Mouse (Mus musculus): ENCODE data around the gene Wdr6. TPM values are rescaled to one million over a fixed set of nuclear protein-coding genes. Genes with fewer than 3 reads are reported as not detected.

Wdr6 gene
- total and polyA plus RNA-seq, 3 experiments: 9.1 to 16.3 (median 14.3) TPM

- no peak for TF ChIP-seq USF2 (conservative IDR thresholded peaks at IDR 0.05; ENCODE audit: low read depth, low read length)
- peak; percentile 59 for TF ChIP-seq ELF1 (IDR thresholded peaks at IDR 0.05; ENCODE audit: low read depth, low read length)
- no peak for TF ChIP-seq E2F4 (IDR thresholded peaks at IDR 0.05; ENCODE audit: insufficient replicate concordance, low read depth, low read length)
- peak; percentile 43; the same call in 1 of the 2 replicates for TF ChIP-seq CHD2 (IDR thresholded peaks at IDR 0.05; ENCODE audit: low read length)
- no peak for TF ChIP-seq BHLHE40 (IDR thresholded peaks at IDR 0.05; ENCODE audit: low read depth, low read length)
- peak; percentile 64 for TF ChIP-seq IRF4 (IDR thresholded peaks at IDR 0.05; ENCODE audit: low read depth, low read length)
- peak; percentile 72 for TF ChIP-seq MYC (IDR thresholded peaks at IDR 0.05; ENCODE audit: low read depth, low read length)
- TF ChIP-seq POLR2AphosphoS2 (IDR thresholded peaks at IDR 0.05; ENCODE audit: low read depth, low read length): peak; percentile 87; the same call in 1 of the 2 replicates
- peak; percentile 85 for TF ChIP-seq GABPA (IDR thresholded peaks at IDR 0.05; ENCODE audit: insufficient replicate concordance, low read depth, low read length)
- TF ChIP-seq ZNF384 (IDR thresholded peaks at IDR 0.05; ENCODE audit: low read depth, low read length): no peak
- peak; percentile 45 to 82; a peak in 3 of 4 replicates for TF ChIP-seq CTCF (conservative IDR thresholded peaks at IDR 0.05 in 1 of 2, IDR thresholded peaks at IDR 0.05 in 1 of 2; ENCODE audit: low read depth in 2 of 2, low read length in 2 of 2)
Measured at GRCm38 (mm10) chr9:108566815-108567776, 11.4 kb downstream of the Wdr6 start, which contains the start of gene Ndufaf3 (continued).

- H3K27ac ChIP-seq (ENCODE audit: insufficient read depth, low read depth): peak overlapping the region; percentile 91
- peaks cover 15% of the 10 kb centered on the region for H3K79me2 ChIP-seq (replicated peaks; ENCODE audit: control insufficient read depth, extremely low read depth, insufficient read depth, poor library complexity, severe bottlenecking)
- dilution Hi-C loops (cut with MboI; ENCODE audit: extremely low pct_ligation_motif_present, extremely low pct_unique_long_range_greater_than_20kb, low sequenced_read_pairs): no loop called here
- peak; percentile 84 for TF ChIP-seq POLR2AphosphoS2 (IDR thresholded peaks at IDR 0.05; ENCODE audit: low read depth, low read length)
- TF ChIP-seq USF2 (conservative IDR thresholded peaks at IDR 0.05; ENCODE audit: low read depth, low read length): no peak
- peak; percentile 16; the same call in 1 of the 2 replicates for TF ChIP-seq POLR2A (IDR thresholded peaks at IDR 0.05; ENCODE audit: low read depth, low read length)
- no peak for TF ChIP-seq GABPA (IDR thresholded peaks at IDR 0.05; ENCODE audit: insufficient replicate concordance, low read depth, low read length)
- TF ChIP-seq BHLHE40 (IDR thresholded peaks at IDR 0.05; ENCODE audit: low read depth, low read length): 0 out of 2 replicates have a peak, but pooled peaks have one; percentile 43
- peak; percentile 46 for TF ChIP-seq ZMIZ1 (IDR thresholded peaks at IDR 0.05; ENCODE audit: low read depth, low read length)
- no peak for TF ChIP-seq SMC3 (IDR thresholded peaks at IDR 0.05; ENCODE audit: low read depth, low read length)
- H3K9ac ChIP-seq (ENCODE audit: insufficient read depth, low read depth): peak overlapping the region; percentile 87
- no peak for DNase-seq (ENCODE audit: extremely low read depth)
- peaks cover 43 to 54% of the 10 kb centered on the region in 2 experiments for H3K36me3 ChIP-seq (replicated peaks in 1 of 2; ENCODE audit: control insufficient read depth in 1 of 2, insufficient read depth in 1 of 2, low read length in 1 of 2)
- H3K9me3 ChIP-seq (replicated peaks; ENCODE audit: low read length): no peaks in the 10 kb centered on the region
- in situ Hi-C loops (cut with MboI; ENCODE audit: low pct_ligation_motif_present, low pct_unique_long_range_greater_than_20kb, low sequenced_read_pairs): no loop called here
- H3K4me2 ChIP-seq (ENCODE audit: insufficient read depth, low read depth, poor library complexity, severe bottlenecking): peak overlapping the region; percentile 72
- peaks cover 17 to 53% of the 10 kb centered on the region in 2 experiments for H3K4me1 ChIP-seq (ENCODE audit: control insufficient read depth in 1 of 2, insufficient read depth in 2 of 2)
- peak overlapping the region; percentile 73 to 90 (median 89) for H3K4me3 ChIP-seq (replicated peaks in 1 of 3; ENCODE audit: low read depth in 2 of 3, low read length in 2 of 3, poor library complexity in 1 of 3)
- H3K27me3 ChIP-seq (replicated peaks): no peaks in the 10 kb centered on the region
Measured at GRCm38 (mm10) chr9:108565881-108566814, 12.4 kb downstream of the Wdr6 start.

Measured in CH12.LX (cell line).